ENCODE assay signal across 26 mouse cellular contexts in the genomic region with DNA sequence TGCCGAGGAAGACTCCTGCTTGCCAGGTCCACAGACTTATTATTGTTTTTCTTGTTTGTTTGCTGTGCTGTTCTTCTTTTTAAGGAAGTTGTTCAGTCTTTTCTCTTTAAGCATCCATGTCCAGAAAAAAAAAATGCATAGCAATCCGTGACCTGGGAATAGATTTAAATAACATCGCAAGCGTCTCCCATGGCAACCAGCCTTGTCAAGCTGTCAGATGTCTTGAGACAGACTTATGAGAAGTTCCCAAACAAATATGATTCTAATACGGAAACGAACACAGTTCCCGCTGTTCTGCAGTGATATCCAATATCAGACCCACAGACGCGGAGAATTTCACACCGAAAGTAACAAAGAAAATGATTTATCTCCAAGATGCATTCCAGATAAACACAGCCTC.
A peak's percentile ranks its signal among the peaks of the same experiment; 100 is the strongest.
DNase-seq lines count a peak whose midpoint lies in the region; ATAC-seq lines count a peak whose summit lies in the region.
"Had no signal": no experiment of that assay in that cellular context is flagged by ENCODE, and none has a peak within 500 bp of the region (broad histone marks: within the 10 kb centered on the region; RNA-seq: fewer than 3 reads in every experiment).

No protein-coding gene starts in this region.

- peaks cover 6% of the 10 kb centered on the region; the same call in 1 of the 2 replicates for H3K4me1 ChIP-seq in hindbrain, embryonic 15.5 days (replicated peaks)
- H3K4me1 ChIP-seq in hindbrain, embryonic 13.5 days (replicated peaks) = peaks cover 6% of the 10 kb centered on the region; the same call in 1 of the 2 replicates
- peaks cover 2% of the 10 kb centered on the region; the same call in 1 of the 2 replicates for H3K4me1 ChIP-seq in midbrain, embryonic 16.5 days (ENCODE audit: control insufficient read depth, insufficient read depth, low read length)
- H3K4me1 ChIP-seq in midbrain, embryonic 15.5 days = peaks cover 11% of the 10 kb centered on the region
- no peaks in the 10 kb centered on the region for H3K4me1 ChIP-seq in stomach, embryonic 16.5 days (ENCODE audit: control insufficient read depth, insufficient read depth, low read length)
- H3K4me1 ChIP-seq: heart, embryonic 13.5 days had no signal

- H3K4me2 ChIP-seq in hindbrain, embryonic 15.5 days = peak overlapping the region; percentile 13; the same call in 1 of the 2 replicates
- H3K4me2 ChIP-seq in hindbrain, embryonic 13.5 days = no peak overlapping the region
- peak overlapping the region; percentile 27; the same call in 1 of the 2 replicates for H3K4me2 ChIP-seq in midbrain, embryonic 16.5 days (ENCODE audit: low read length)
- no peak overlapping the region for H3K4me2 ChIP-seq in midbrain, embryonic 15.5 days
- peak overlapping the region; percentile 38 for H3K4me2 ChIP-seq in stomach, embryonic 16.5 days (ENCODE audit: low read depth, low read length)
- H3K4me2 ChIP-seq: heart, embryonic 13.5 days; liver, embryonic 11.5 days; midbrain, embryonic 11.5 days; neural tube, embryonic 13.5 days had no signal

- 53% methylated on average over 10 of the region's 10 CpGs for WGBS in hindbrain, embryonic 15.5 days
- 60% methylated on average over 10 of the region's 10 CpGs for WGBS in hindbrain, embryonic 13.5 days
- WGBS in midbrain, embryonic 16.5 days = 45% methylated on average over 10 of the region's 10 CpGs
- 38% methylated on average over 10 of the region's 10 CpGs for WGBS in midbrain, embryonic 15.5 days
- WGBS in stomach, embryonic 16.5 days = 49% methylated on average over 10 of the region's 10 CpGs

- H3K9me3 ChIP-seq in hindbrain, embryonic 15.5 days = no peaks in the 10 kb centered on the region
- H3K9me3 ChIP-seq in hindbrain, embryonic 13.5 days = no peaks in the 10 kb centered on the region
- no peaks in the 10 kb centered on the region for H3K9me3 ChIP-seq in midbrain, embryonic 16.5 days (replicated peaks; ENCODE audit: control insufficient read depth, low read length, poor library complexity, severe bottlenecking)
- H3K9me3 ChIP-seq in midbrain, embryonic 15.5 days = no peaks in the 10 kb centered on the region
- H3K9me3 ChIP-seq in stomach, embryonic 16.5 days (replicated peaks; ENCODE audit: control insufficient read depth, low read length) = no peaks in the 10 kb centered on the region
- H3K9me3 ChIP-seq: heart, embryonic 13.5 days; neural tube, embryonic 13.5 days had no signal

- no peaks in the 10 kb centered on the region for H3K27me3 ChIP-seq in hindbrain, embryonic 15.5 days
- H3K27me3 ChIP-seq in hindbrain, embryonic 13.5 days = no peaks in the 10 kb centered on the region
- H3K27me3 ChIP-seq in midbrain, embryonic 16.5 days (ENCODE audit: control insufficient read depth, insufficient read depth, low read depth, low read length) = no peaks in the 10 kb centered on the region
- H3K27me3 ChIP-seq in midbrain, embryonic 15.5 days (replicated peaks) = no peaks in the 10 kb centered on the region
- H3K27me3 ChIP-seq in stomach, embryonic 16.5 days (ENCODE audit: control insufficient read depth, insufficient read depth, low read length) = no peaks in the 10 kb centered on the region
- H3K27me3 ChIP-seq: heart, embryonic 13.5 days; neural tube, embryonic 13.5 days had no signal

- no peaks in the 10 kb centered on the region for H3K36me3 ChIP-seq in hindbrain, embryonic 15.5 days
- H3K36me3 ChIP-seq in hindbrain, embryonic 13.5 days = no peaks in the 10 kb centered on the region
- H3K36me3 ChIP-seq in midbrain, embryonic 16.5 days (ENCODE audit: control insufficient read depth, insufficient read depth, low read length) = no peaks in the 10 kb centered on the region
- H3K36me3 ChIP-seq in midbrain, embryonic 15.5 days (replicated peaks) = no peaks in the 10 kb centered on the region
- H3K36me3 ChIP-seq in stomach, embryonic 16.5 days (ENCODE audit: control insufficient read depth, insufficient read depth, low read length) = no peaks in the 10 kb centered on the region
- H3K36me3 ChIP-seq: heart, embryonic 13.5 days; neural tube, embryonic 13.5 days had no signal

- ATAC-seq in hindbrain, embryonic 15.5 days (ENCODE audit: low FRiP score, low read depth) = no peak
- ATAC-seq in hindbrain, embryonic 13.5 days (ENCODE audit: low FRiP score) = no peak
- no peak for ATAC-seq in midbrain, embryonic 16.5 days
- ATAC-seq in midbrain, embryonic 15.5 days (replicated peaks) = no peak
- no peak for ATAC-seq in stomach, embryonic 16.5 days (ENCODE audit: insufficient read depth, low FRiP score)
- ATAC-seq: activated CD4-positive, CD25-positive, alpha-beta regulatory T cell, adult 4 months; liver, postnatal 0 days; lung, postnatal 0 days had no signal

- no peak overlapping the region for H3K27ac ChIP-seq in hindbrain, embryonic 15.5 days (replicated peaks)
- H3K27ac ChIP-seq in hindbrain, embryonic 13.5 days = no peak overlapping the region
- H3K27ac ChIP-seq in midbrain, embryonic 16.5 days (ENCODE audit: low read length) = no peak overlapping the region
- no peak overlapping the region for H3K27ac ChIP-seq in midbrain, embryonic 15.5 days
- no peak overlapping the region for H3K27ac ChIP-seq in stomach, embryonic 16.5 days (ENCODE audit: low read length)
- H3K27ac ChIP-seq: heart, embryonic 13.5 days; macrophage; neural tube, embryonic 13.5 days had no signal

- DNase-seq in embryo, embryonic 10.5 days (ENCODE audit: low spot score) = peak; percentile 21
- no peak for DNase-seq in embryo, embryonic 10 days (ENCODE audit: low spot score)
- DNase-seq in cerebellum, postnatal 36 days = no peak
- DNase-seq: adrenal gland, adult 8-10 months; cerebellum, adult 2 months; heart, adult 18-20 months; heart, postnatal 14 days; kidney, adult 2 months; kidney, postnatal 14 days; liver, postnatal 0 days; retina, postnatal 1 day; thymus, adult 18-20 months; thymus, postnatal 36 days had no signal

- H3K4me3 ChIP-seq in hindbrain, embryonic 15.5 days = no peak overlapping the region
- no peak overlapping the region for H3K4me3 ChIP-seq in hindbrain, embryonic 13.5 days
- H3K4me3 ChIP-seq in midbrain, embryonic 16.5 days (ENCODE audit: low read depth, low read length) = no peak overlapping the region
- no peak overlapping the region for H3K4me3 ChIP-seq in midbrain, embryonic 15.5 days
- H3K4me3 ChIP-seq in stomach, embryonic 16.5 days (replicated peaks; ENCODE audit: low read length) = peak overlapping the region; percentile 7; the same call in 1 of the 2 replicates
- H3K4me3 ChIP-seq: heart, embryonic 13.5 days; myocyte; neural tube, embryonic 13.5 days had no signal

- no peak overlapping the region for H3K9ac ChIP-seq in hindbrain, embryonic 15.5 days
- H3K9ac ChIP-seq in hindbrain, embryonic 13.5 days = no peak overlapping the region
- no peak overlapping the region for H3K9ac ChIP-seq in midbrain, embryonic 16.5 days (ENCODE audit: low read depth, low read length)
- no peak overlapping the region for H3K9ac ChIP-seq in midbrain, embryonic 15.5 days
- no peak overlapping the region for H3K9ac ChIP-seq in stomach, embryonic 16.5 days (ENCODE audit: low read length)
- H3K9ac ChIP-seq: heart, embryonic 13.5 days; liver, postnatal 0 days; neural tube, embryonic 13.5 days had no signal

Comparison
In these comparisons a context has a peak if more than half of its experiments do, and no peak if none do; other contexts are left out.
1. H3K4me2 ChIP-seq: peak in hindbrain, embryonic 15.5 days (single experiment), midbrain, embryonic 16.5 days (single experiment) and stomach, embryonic 16.5 days (single experiment); none in hindbrain, embryonic 13.5 days (single experiment) and midbrain, embryonic 15.5 days (single experiment).